Mouse (Mus musculus) heart, embryonic 12.5 days (tissue): Measurements from ENCODE around the gene Cirbp. TPM values are rescaled to one million over a fixed set of nuclear protein-coding genes. Genes with fewer than 3 reads are reported as not detected.

Experiments used
- ATAC-seq: fragments of 200-750 bp; cut with Nextera tagmentation; 2 replicates; pipeline ENCODE4 v1.8.0; 2017; ENCODE audit warnings: moderate TSS enrichment, moderate library complexity; ENCODE audit not compliant: insufficient number of reproducible peaks, low FRiP score
- H3K27ac ChIP-seq: fragments of 300-500 bp; sonication (generic); 2 replicates; pipeline ENCODE4 v1.5.1; 2016; ENCODE audit warnings: mild to moderate bottlenecking, moderate library complexity; ENCODE audit not compliant: poor library complexity, severe bottlenecking
- H3K27me3 ChIP-seq: fragments of 300-500 bp; sonication (generic); replicated peaks from 2 replicates; pipeline ENCODE4 v1.6.1; 2016; ENCODE audit warnings: mild to moderate bottlenecking, moderate library complexity
- H3K36me3 ChIP-seq: fragments of 300-500 bp; sonication (generic); 2 replicates; pipeline ENCODE4 v1.6.1; 2016; ENCODE audit warnings: mild to moderate bottlenecking, moderate library complexity
- H3K4me1 ChIP-seq: fragments of 300-500 bp; sonication (generic); replicated peaks from 2 replicates; pipeline ENCODE4 v1.6.1; 2016; ENCODE audit warnings: mild to moderate bottlenecking
- H3K4me2 ChIP-seq: fragments of 300-500 bp; sonication (generic); 2 replicates; pipeline ENCODE4 v1.6.1; 2016; ENCODE audit warnings: mild to moderate bottlenecking, moderate library complexity
- H3K4me3 ChIP-seq: fragments of 300-500 bp; sonication (generic); 2 replicates; pipeline ENCODE4 v1.5.1; 2016; ENCODE audit warnings: mild to moderate bottlenecking
- H3K9ac ChIP-seq: fragments of 300-500 bp; sonication (generic); 2 replicates; pipeline ENCODE4 v1.6.1; 2016; ENCODE audit warnings: mild to moderate bottlenecking, moderate library complexity
- H3K9me3 ChIP-seq: fragments of 300-500 bp; sonication (generic); replicated peaks from 2 replicates; pipeline ENCODE4 v1.6.1; 2016; ENCODE audit warnings: mild to moderate bottlenecking, moderate library complexity
- WGBS: fragments of 180-500 bp; shearing (Covaris S2); methylation state at CpG from one replicate; pipeline ENCODE4 v1.1.7; 2016; 5-methylcytosine and 5-hydroxymethylcytosine counted together
- polyA plus RNA-seq: library from polyadenylated mRNA; unstranded; fragments of >200 nt; fragmentation: Nextera tagmentation; extraction: Ambion mirVana; gene quantifications from 2 replicates; pipeline ENCODE4 v1.2.1, GENCODE M21; 2016

The Cirbp gene
- polyA plus RNA-seq, 1 experiment from 2014 or later, result 110 TPM

GRCm38 (mm10) chr10:80144159-80144558 is 21.6 kb upstream of the Cirbp start:
- H3K9me3 ChIP-seq, result no peaks in the 10 kb centered on the region
- 0 out of 2 replicates have a peak overlapping the region, but pooled peaks have one; percentile 3 for H3K4me3 ChIP-seq
- no peak for ATAC-seq
- H3K27ac ChIP-seq, result no peak overlapping the region
- H3K9ac ChIP-seq, result no peak overlapping the region
- peaks cover 61% of the 10 kb centered on the region for H3K4me1 ChIP-seq
- peaks cover 35% of the 10 kb centered on the region for H3K36me3 ChIP-seq
- no peaks in the 10 kb centered on the region for H3K27me3 ChIP-seq
- 93% methylated on average over 12 of the region's 12 CpGs for WGBS
- no peak overlapping the region for H3K4me2 ChIP-seq

- H3K36me3 ChIP-seq, result peaks cover 40% of the 10 kb centered on the region
- no peak for ATAC-seq
- H3K9me3 ChIP-seq, result no peaks in the 10 kb centered on the region
- 76% methylated on average over 20 of the region's 20 CpGs for WGBS
- no peaks in the 10 kb centered on the region for H3K27me3 ChIP-seq
- peaks cover 55% of the 10 kb centered on the region for H3K4me1 ChIP-seq
- H3K9ac ChIP-seq, result peak overlapping the region; percentile 90
- H3K4me3 ChIP-seq, result peak overlapping the region; percentile 5; the same call in 1 of the 2 replicates
- peak overlapping the region; percentile 22; the same call in 1 of the 2 replicates for H3K4me2 ChIP-seq
- H3K27ac ChIP-seq, result peak overlapping the region; percentile 98; the same call in 1 of the 2 replicates
These were observed 20.6 kb upstream of the Cirbp start for GRCm38 (mm10) chr10:80144864-80145838.

GRCm38 (mm10) chr10:80145896-80146295 is 19.9 kb upstream of the Cirbp start:
- Histone ChIP-seq H3K9me3 (no peaks in the 10 kb centered on the region), H3K36me3 (peaks cover 47% of the 10 kb centered on the region), H3K4me2 (peak overlapping the region; percentile 22; the same call in 1 of the 2 replicates), H3K9ac (peak overlapping the region; percentile 90), H3K27me3 (no peaks in the 10 kb centered on the region), H3K4me1 (peaks cover 51% of the 10 kb centered on the region), H3K4me3 (0 out of 2 replicates have a peak overlapping the region, but pooled peaks have one; percentile 5), H3K27ac (peak overlapping the region; percentile 98)
- no peak for ATAC-seq
- 83% methylated on average over 6 of the region's 6 CpGs for WGBS

- Histone ChIP-seq H3K27ac (peak overlapping the region; percentile 98), H3K4me1 (peaks cover 51% of the 10 kb centered on the region), H3K36me3 (peaks cover 53% of the 10 kb centered on the region), H3K9me3 (no peaks in the 10 kb centered on the region), H3K27me3 (no peaks in the 10 kb centered on the region), H3K4me3 (no peak overlapping the region), H3K4me2 (peak overlapping the region; percentile 87; the same call in 1 of the 2 replicates), H3K9ac (peak overlapping the region; percentile 90)
- no peak for ATAC-seq
- 52% methylated on average over 4 of the region's 4 CpGs for WGBS
These were observed 19.2 kb upstream of the Cirbp start for GRCm38 (mm10) chr10:80146568-80147011.

- H3K4me3 ChIP-seq, result peak overlapping the region; percentile 90
- WGBS, result 49% methylated on average over 5 of the region's 5 CpGs
- H3K4me1 ChIP-seq, result peaks cover 57% of the 10 kb centered on the region
- no peaks in the 10 kb centered on the region for H3K27me3 ChIP-seq
- H3K9me3 ChIP-seq, result no peaks in the 10 kb centered on the region
- H3K36me3 ChIP-seq, result peaks cover 59% of the 10 kb centered on the region
- no peak for ATAC-seq
- H3K27ac ChIP-seq, result peak overlapping the region; percentile 98
- peak overlapping the region; percentile 87 for H3K4me2 ChIP-seq
- peak overlapping the region; percentile 90 for H3K9ac ChIP-seq
These were observed 18.6 kb upstream of the Cirbp start for GRCm38 (mm10) chr10:80147146-80147718.

- Histone ChIP-seq H3K4me2 (peak within 1 kb of the TSS; percentile 87), H3K36me3 (peaks cover 67% of the 10 kb centered on the region), H3K9ac (peak within 1 kb of the TSS; percentile 90), H3K4me3 (peak within 1 kb of the TSS; percentile 90), H3K4me1 (peaks cover 62% of the 10 kb centered on the region), H3K27ac (peak within 1 kb of the TSS; percentile 98), H3K9me3 (no peaks in the 10 kb centered on the region), H3K27me3 (no peaks in the 10 kb centered on the region)
- under 1% methylated on average over 40 of the region's 42 CpGs for WGBS
- peak; percentile 60 for ATAC-seq
These were observed 17.8 kb upstream of the Cirbp start, which contains the start of gene Midn for GRCm38 (mm10) chr10:80147719-80148601. Gene Midn (plus strand): TSS chr10:80148272.

- peaks cover 64% of the 10 kb centered on the region for H3K4me1 ChIP-seq
- H3K9ac ChIP-seq, result peak overlapping the region; percentile 90
- H3K36me3 ChIP-seq, result peaks cover 70% of the 10 kb centered on the region
- H3K27ac ChIP-seq, result peak overlapping the region; percentile 98
- no peaks in the 10 kb centered on the region for H3K9me3 ChIP-seq
- H3K4me3 ChIP-seq, result peak overlapping the region; percentile 90
- ATAC-seq, result peak; percentile 57
- H3K27me3 ChIP-seq, result no peaks in the 10 kb centered on the region
- under 1% methylated on average over 57 of the region's 57 CpGs for WGBS
- H3K4me2 ChIP-seq, result peak overlapping the region; percentile 87
These were observed 17.0 kb upstream of the Cirbp start for GRCm38 (mm10) chr10:80148610-80149290.

- H3K36me3 ChIP-seq, result peaks cover 70% of the 10 kb centered on the region
These were observed 16.2 kb upstream of the Cirbp start for GRCm38 (mm10) chr10:80149291-80150225.

More at GRCm38 (mm10) chr10:80149291-80150225, 16.2 kb upstream of the Cirbp start:
- Histone ChIP-seq H3K4me1 (peaks cover 65% of the 10 kb centered on the region), H3K27me3 (no peaks in the 10 kb centered on the region), H3K9me3 (no peaks in the 10 kb centered on the region), H3K27ac (peak overlapping the region; percentile 98), H3K9ac (peak overlapping the region; percentile 100), H3K4me2 (peak overlapping the region; percentile 87), H3K4me3 (peak overlapping the region; percentile 90)
- WGBS, result under 1% methylated on average over 88 of the region's 88 CpGs
- peak; percentile 83 for ATAC-seq
